Mouse (Mus musculus) thymus, adult 2 months (tissue): Measurements from ENCODE around the gene Ankfn1.

Experiments
- CTCF ChIP-seq: fragments of 200-500 bp; IDR thresholded peaks from 2 replicates; pipeline ENCODE4 v1.5.1; 2012; ENCODE audit warnings: mild to moderate bottlenecking, control low read depth, low read length, moderate library complexity, borderline replicate concordance; ENCODE audit not compliant: control insufficient read depth, poor library complexity, insufficient read depth; ENCODE audit errors: extremely low read depth
- POLR2A ChIP-seq: fragments of 200-500 bp; IDR thresholded peaks from 2 replicates; pipeline ENCODE4 v1.6.1; 2012; ENCODE audit warnings: mild to moderate bottlenecking, low read length, control low read depth, moderate library complexity; ENCODE audit not compliant: control insufficient read depth, poor library complexity, insufficient read depth; ENCODE audit errors: extremely low read depth

- no peak for TF ChIP-seq CTCF
- no peak for TF ChIP-seq POLR2A
Observed at GRCm38 (mm10) chr11:89665170-89665880, 112.1 kb downstream of the Ankfn1 start.
